Mouse (Mus musculus) liver, postnatal 0 days (tissue): ENCODE results near the gene Kcnj11.

ENCODE experiments used
- CTCF ChIP-seq: sonication (generic); IDR thresholded peaks from 2 replicates; pipeline ENCODE4 v1.5.1; 2016; ENCODE audit warnings: antibody characterized with exemption, low read depth
- EP300 ChIP-seq: IDR thresholded peaks from 2 replicates; pipeline ENCODE4 v1.6.1; 2016; ENCODE audit warnings: antibody characterized with exemption, low read depth, mild to moderate bottlenecking

GRCm38 (mm10) chr7:46146675-46147308 is 46.2 kb upstream of the Kcnj11 start:
- TF ChIP-seq EP300, result no peak
- no peak for TF ChIP-seq CTCF
